Mouse (Mus musculus) T-helper 1 cell (primary cell): ENCODE measurements around the gene Ecsit.

Experiments
- in situ Hi-C: fragments of 300-600 bp; cut with MboI, MseI; formaldehyde crosslinking; loops from one replicate; pipeline ENCODE4 v1.15.1; 2025; ENCODE audit warnings: high pct_unique_total_duplicates

Gene Ecsit

GRCm38 (mm10) chr9:22051161-22051957 lies 33.9 kb downstream of the Ecsit start:
- in situ Hi-C loops = no loop called here

GRCm38 (mm10) chr9:22050351-22050889 lies 34.8 kb downstream of the Ecsit start:
- in situ Hi-C loops = no loop called here

- in situ Hi-C loops = no loop called here
These were observed 35.4 kb downstream of the Ecsit start for GRCm38 (mm10) chr9:22049721-22050270.

GRCm38 (mm10) chr9:22049315-22049714 lies 35.9 kb downstream of the Ecsit start:
- in situ Hi-C loops = no loop called here

- in situ Hi-C loops = no loop called here
These were observed 37.9 kb downstream of the Ecsit start for GRCm38 (mm10) chr9:22047329-22047728.

GRCm38 (mm10) chr9:22041832-22042231 lies 43.4 kb downstream of the Ecsit start:
- in situ Hi-C loops = no loop called here

GRCm38 (mm10) chr9:22037826-22038225 lies 47.4 kb downstream of the Ecsit start:
- in situ Hi-C loops = no loop called here

GRCm38 (mm10) chr9:22035300-22036044 lies 49.8 kb downstream of the Ecsit start:
- in situ Hi-C loops = no loop called here

GRCm38 (mm10) chr9:22030386-22030785 lies 54.9 kb downstream of the Ecsit start:
- in situ Hi-C loops = no loop called here

GRCm38 (mm10) chr9:22028467-22028866 lies 56.8 kb downstream of the Ecsit start:
- in situ Hi-C loops = no loop called here

GRCm38 (mm10) chr9:22024592-22024991 lies 60.6 kb downstream of the Ecsit start:
- in situ Hi-C loops = no loop called here
